Mouse (Mus musculus): ENCODE measurements around the gene Lcp1. TPM values are rescaled to one million over a fixed set of nuclear protein-coding genes. Genes with fewer than 3 reads are reported as not detected.

Lcp1 gene
- total RNA-seq, 2 experiments from 2014 or later = 6.2 to 7.1 TPM

GRCm38 (mm10) chr14:75269531-75269930 is 138.6 kb downstream of the Lcp1 start:
- no peak for DNase-seq (ENCODE audit: low spot score in 2 of 2)

GRCm38 (mm10) chr14:75279716-75280115 is 148.8 kb downstream of the Lcp1 start:
- DNase-seq (ENCODE audit: low spot score in 2 of 2) = no peak

- DNase-seq (ENCODE audit: low spot score in 2 of 2) = no peak
Observed at GRCm38 (mm10) chr14:75280406-75280805, 149.5 kb downstream of the Lcp1 start.

Small RNA genes lying within 50 kb of the gene (microRNA-seq; reads per million reads assigned to microRNA genes)
- gene Gm44482 = 0 reads per million in 2 experiments

Other genes with a start within 250 kb of the Lcp1 start
- 10 to 100 TPM; 14.4 to 15.0 TPM for gene Lrch1, start 183.2 kb upstream of the Lcp1 start, total RNA-seq (2021)
- 1 to 10 TPM; 1.8 to 2.1 TPM for gene Rubcnl, start 115.1 kb upstream of the Lcp1 start, total RNA-seq (2021)
- gene Lrrc63, start 220 bp upstream of the Lcp1 start, total RNA-seq (2021) = not detected
- gene Cpb2, start 111.2 kb downstream of the Lcp1 start, total RNA-seq (2021) = not detected
- 10 to 100 TPM; 55.2 to 56.4 TPM for gene Zc3h13, start 153.3 kb downstream of the Lcp1 start, total RNA-seq (2021)